Mouse (Mus musculus) 3134 (cell line): ENCODE results near the gene Dda1.

ENCODE experiments used
- DNase-seq: peaks from one replicate; pipeline ENCODE4 v3.0.0-alpha.2; 2011; ENCODE audit warnings: low spot score; ENCODE audit not compliant: insufficient read length; ENCODE audit errors: extremely low read depth

Gene Dda1

GRCm38 (mm10) chr8:71488454-71488853 lies 19.5 kb downstream of the Dda1 start:
- DNase-seq: peak; percentile 78

- peak; percentile 95 for DNase-seq
Measured at GRCm38 (mm10) chr8:71495039-71495438, 26.0 kb downstream of the Dda1 start.

DNA sequence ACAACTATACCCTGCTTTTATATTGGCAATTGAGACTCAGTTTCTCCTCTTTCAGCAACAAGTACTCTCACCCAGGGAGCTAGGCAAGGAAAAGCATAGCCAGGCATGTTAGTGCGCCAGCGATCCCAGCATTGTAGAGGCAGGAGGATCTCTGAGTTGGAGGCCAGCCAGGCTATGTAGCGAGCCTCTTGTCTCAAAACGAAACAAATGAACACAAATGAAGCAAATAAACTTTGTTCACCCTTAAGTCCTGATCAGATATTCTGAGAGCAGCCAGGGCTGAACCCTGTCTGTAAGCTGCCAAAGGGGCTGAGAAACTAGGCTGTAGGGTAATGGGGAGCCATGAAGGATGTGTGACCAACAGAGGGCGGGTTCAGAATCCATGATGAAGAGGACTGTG lies 26.8 kb downstream of the Dda1 start:
- DNase-seq: no peak

DNA sequence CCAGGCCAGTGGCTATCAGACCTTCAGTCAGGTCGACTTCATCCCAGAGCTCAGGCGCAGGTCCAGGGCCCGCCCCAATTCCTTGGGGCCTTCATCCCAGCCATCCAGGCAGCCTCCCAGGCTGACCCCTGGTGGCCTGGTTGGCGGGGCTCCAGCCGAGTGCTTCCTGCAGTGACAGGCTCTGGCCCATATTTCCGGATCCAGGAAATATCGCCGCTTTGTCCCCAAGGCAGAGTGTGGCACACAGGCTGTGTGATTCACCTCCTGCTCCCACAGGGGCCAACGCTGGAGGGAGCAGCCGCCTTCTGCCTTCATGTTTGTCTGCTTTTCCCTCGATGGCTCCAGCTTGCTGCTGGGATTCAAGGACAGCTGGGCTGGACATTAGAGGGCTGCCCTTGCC lies 27.5 kb downstream of the Dda1 start:
- peak; percentile 94 for DNase-seq

DNA sequence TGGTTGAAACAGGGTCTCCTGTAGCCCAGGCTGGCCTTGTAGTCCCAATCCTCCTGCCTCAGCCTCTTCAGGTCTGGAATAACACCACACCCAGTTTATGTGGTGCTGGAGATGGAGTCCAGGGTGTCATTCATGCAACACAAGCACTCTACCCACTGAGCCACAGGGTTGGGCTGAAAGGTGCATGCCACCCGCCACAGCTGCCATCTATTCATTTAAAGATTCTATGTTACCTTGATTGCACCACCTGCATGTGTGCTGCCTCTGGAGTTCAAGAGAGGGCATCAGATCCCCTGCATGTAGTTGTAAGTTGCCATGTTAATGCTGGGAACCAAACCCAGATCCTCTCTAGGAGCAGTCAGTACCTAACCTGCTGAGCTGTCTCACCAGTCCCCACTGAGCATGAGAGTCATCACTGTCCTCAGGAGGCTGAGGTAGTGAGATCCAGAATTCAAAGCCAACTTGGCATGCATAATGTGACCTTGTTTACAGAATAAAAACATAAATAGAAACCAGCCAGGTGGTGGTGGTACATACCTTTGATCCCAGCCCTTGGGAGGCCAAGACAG lies 28.2 kb downstream of the Dda1 start:
- no peak for DNase-seq

- peak; percentile 41 for DNase-seq
Measured at GRCm38 (mm10) chr8:71497881-71498501, 29.0 kb downstream of the Dda1 start.

DNA sequence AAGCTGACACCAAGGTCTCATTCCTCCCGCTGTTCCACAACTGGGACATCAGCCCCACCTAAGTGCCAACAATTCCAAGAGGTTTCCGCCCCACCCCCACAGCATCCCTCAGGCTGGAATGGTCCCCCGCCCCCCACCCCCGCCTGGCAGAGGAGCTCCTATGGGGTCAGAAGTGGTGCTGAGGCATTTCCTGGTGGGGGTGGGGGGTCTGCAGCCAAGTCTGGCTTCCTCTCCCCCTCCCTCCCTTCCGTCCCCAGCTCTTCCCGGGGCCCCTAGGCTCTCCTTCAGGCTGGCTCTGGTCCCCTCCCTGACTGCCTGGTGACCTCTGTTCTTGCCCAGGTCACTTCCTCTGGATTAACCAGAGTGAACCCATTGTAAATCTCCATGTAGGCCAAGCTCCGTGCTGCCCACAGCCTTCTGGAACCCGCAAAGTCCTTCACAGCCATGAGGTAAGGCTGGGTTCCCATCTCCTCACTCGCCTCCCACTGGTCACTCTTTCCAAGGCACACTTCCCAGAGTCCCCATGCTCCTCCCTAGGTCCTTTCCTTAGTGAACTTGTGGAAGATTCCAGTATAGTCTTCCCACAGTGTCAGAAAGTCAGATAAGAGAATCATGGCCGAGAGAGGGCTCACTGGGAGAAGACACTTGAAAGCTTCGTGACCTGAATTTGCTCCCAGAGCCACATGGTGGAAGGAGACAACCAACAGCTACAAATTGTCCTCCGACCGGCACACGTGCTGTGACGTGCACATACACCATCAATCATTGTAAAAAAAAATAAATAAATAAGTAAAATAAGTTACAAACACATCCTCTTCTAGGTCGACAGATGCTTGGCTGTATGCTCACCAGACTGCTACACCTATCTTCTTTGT lies 30.1 kb downstream of the Dda1 start:
- DNase-seq: no peak

DNA sequence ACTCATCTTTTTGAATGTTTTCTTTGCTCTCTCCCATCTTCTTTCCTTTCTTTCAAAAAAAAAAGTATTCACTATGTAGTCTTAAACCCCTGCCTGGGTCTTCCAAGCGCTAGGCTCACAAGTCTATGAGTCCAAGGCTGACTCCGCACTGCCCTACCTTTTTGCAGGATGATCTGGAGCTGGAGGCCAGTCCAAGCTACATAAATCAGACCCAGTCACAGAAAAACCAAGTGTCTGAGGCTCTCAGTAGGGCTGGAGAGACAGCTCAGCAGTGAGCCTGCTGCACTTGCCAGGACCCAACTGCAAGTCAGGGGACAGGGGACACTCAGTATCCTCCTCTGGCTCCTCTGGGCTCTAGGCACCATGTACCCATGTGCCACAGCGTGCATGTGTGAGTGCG lies 35.4 kb downstream of the Dda1 start:
- DNase-seq: no peak

GRCm38 (mm10) chr8:71505326-71505725 lies 36.3 kb downstream of the Dda1 start:
- DNase-seq: peak; percentile 71

- peak; percentile 80 for DNase-seq
Measured at GRCm38 (mm10) chr8:71505979-71506378, 37.0 kb downstream of the Dda1 start.

GRCm38 (mm10) chr8:71507589-71508104 lies 38.6 kb downstream of the Dda1 start:
- DNase-seq: no peak

DNA sequence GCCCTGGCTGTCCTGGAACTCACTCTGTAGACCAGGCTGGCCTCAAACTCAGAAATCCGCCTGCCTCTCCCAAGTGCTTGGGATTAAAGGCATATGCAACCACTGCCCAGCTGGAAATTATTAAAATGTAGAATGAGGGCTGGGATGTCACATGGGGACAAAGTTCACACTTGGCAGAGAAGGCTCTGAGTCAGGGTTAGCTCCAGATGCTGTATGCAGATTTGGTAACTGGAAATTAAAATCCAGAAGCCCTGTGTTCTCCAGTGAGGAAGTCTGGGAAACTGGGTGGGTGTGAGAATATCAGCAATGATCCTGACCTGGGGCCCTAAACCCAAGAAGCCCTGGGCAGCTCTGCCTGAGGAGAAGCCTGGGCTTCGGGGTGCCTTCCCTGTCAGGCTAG lies 40.3 kb downstream of the Dda1 start:
- peak; percentile 32 for DNase-seq

DNA sequence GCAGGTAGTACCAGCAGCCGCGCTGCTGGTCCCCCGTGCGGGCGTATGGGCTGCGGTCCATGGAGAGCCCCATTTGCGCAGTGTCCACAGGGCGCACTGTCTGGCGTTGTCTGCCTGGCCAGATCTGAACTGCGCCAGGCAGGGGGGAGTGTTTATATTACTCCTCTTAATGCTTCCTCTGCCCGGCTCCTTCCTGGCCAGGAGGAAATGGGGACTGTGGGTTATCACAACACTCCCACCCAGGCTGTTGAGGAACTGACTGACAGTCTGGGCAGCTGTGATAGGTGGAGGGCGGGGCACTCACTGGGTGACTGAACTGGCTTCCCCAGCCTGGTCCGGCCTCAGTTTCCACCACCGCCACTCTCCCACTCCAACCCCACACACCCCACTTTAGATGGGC lies 42.6 kb downstream of the Dda1 start, which contains the start of gene Plvap:
Gene Plvap (minus strand): TSS at position 109 of the 400 bp plus-strand sequence.
- DNase-seq: no peak

DNA sequence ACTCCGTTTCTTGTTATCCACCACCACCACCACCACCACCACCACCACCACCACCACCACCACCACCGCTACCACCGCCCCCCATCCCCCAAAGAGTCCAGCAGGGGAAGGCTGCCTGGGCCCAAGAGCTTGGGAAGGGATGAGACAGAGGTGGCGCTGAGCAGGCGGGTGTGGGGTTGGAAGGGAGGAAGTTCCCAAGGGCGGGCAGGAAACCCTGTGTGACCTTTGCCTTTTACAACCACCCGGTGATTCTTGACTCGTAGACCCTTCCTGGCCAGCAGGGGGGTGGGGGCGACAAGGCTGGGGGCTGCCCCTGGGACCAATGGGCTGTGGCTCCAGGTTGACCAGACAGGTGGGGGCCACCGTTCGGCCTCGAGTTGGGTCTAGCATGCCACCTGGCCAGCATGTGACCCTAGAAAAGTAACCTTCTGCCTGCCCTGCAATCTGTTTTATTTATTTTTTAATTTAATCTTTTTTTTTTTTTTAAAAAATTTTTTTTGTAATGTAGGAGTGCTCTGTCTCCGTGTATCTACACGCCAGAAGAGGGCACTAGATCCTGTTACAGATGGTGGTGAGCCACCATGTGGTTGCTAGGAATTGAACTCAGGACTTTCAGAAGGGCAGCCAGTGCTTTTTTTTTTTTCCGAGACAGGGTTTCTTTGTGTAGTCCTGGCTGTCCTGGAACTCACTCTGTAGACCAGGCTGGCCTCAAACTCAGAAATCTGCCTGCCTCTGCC lies 44.2 kb downstream of the Dda1 start:
- no peak for DNase-seq

DNA sequence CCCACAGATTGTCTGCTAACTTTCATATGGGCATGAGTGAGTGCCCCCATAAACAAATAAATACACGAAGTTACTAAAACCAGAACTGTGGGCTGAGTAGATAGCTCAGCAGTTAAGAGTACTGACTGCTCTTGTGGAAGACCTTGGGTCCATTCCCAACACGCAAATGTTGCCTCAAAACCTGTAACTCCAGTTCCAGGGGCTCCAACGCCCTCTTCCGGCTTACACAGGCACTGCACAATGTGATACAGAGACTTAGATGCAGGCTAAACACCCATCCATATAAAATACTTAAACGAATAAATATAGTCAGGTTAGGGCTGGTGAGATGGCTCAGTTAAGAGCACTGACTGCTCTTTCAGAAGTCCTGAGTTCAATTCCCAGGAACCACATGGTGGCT lies 46.0 kb downstream of the Dda1 start:
- DNase-seq: no peak

- DNase-seq: no peak
Measured at GRCm38 (mm10) chr8:71516786-71517185, 47.8 kb downstream of the Dda1 start.

- DNase-seq: peak; percentile 44
Measured at GRCm38 (mm10) chr8:71519037-71519825, 50.2 kb downstream of the Dda1 start.

DNA sequence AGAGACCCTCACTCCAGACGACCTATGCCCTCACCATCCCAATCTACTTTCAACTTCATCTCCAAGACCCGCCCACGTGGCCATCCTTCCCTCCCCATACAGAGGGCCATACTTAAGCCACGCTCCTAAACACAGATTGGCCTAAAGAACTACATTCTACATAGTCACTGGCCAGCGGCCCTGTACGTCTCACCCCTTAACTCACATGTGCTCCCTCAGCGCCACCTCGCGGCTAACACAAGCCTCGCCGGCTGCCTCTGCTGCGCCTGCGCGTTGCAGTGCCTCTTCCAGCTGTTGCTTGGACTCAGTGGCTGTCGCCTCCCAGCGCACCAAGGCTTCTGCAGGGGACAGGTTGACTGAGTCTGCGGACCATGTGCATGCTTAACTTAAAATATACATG lies 52.6 kb downstream of the Dda1 start:
- DNase-seq: peak; percentile 89

GRCm38 (mm10) chr8:71525226-71526050 lies 56.4 kb downstream of the Dda1 start, which contains the start of gene Ccdc194:
Ccdc194 (minus strand) TSS chr8:71525711.
- DNase-seq: no peak
